Mouse (Mus musculus): ENCODE results near the gene Tbx10.

GRCm38 (mm10) chr19:4005971-4006370, 13.4 kb downstream of the Tbx10 start:
- no peak for TF ChIP-seq CTCF (IDR thresholded peaks at IDR 0.05; ENCODE audit: low read depth, low read length)
- TF ChIP-seq EP300 (IDR thresholded peaks at IDR 0.05; ENCODE audit: insufficient read depth, low read depth, low read length): no peak
